Mouse (Mus musculus): ENCODE data around the gene 9430038I01Rik. TPM values are rescaled to one million over a fixed set of nuclear protein-coding genes. Genes with fewer than 3 reads are reported as not detected.

9430038I01Rik gene
- polyA plus RNA-seq (2014; fragmentation: Illumina TruSeq; extraction: RNeasy Lipid Tissue Mini Kit (QIAGEN cat#74804); ENCODE audit: low read depth, low replicate concordance), result 3.0 TPM

GRCm38 (mm10) chr7:137410337-137411197, at the start of gene 9430038I01Rik:
Gene 9430038I01Rik, minus strand, starts transcription at chr7:137410762.

DNA sequence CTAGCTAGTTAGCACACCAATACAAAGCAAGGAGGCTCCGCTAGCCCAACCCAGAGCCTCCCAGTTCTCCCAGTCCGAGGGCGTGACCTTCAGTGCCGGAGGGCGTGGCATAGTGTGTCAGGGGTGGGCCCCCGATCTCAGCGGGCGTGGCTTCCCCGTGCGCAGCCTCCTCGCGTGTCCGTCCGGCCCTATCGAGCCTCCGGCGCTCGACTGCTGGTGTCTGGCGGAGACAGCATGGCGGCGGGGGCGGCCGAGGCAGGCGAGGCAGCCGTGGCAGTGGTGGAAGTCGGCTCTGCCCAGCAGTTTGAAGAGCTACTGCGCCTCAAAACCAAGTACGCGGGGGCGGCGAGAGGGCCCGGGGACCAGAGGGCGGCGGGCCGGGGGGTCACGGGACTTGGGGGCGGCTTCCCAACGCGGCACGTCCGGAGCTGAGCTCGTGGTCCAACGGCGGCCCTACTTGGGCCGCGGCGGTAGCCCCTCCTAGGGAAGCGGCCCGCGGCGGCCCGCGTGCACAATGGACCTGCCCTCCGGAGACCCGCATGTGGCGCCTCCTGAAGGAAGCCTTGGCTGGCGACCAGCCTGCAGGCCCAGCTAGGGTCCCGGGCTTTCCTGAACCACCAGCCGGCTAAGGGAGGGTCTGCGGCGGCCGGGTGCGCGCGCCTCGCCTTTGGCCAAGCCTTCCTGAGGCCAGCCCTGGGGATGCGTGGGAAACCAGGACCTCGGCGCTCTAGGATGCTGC, 27.0 kb upstream of the 9430038I01Rik start, which contains the start of gene Glrx3:
Glrx3 (plus strand) TSS at position 175 of the 739 bp plus-strand sequence.

Other genes starting within 250 kb of the 9430038I01Rik start
- 0.49 TPM for gene Ebf3, start 96.3 kb downstream of the 9430038I01Rik start, polyA plus RNA-seq (2014; fragmentation: Illumina TruSeq; extraction: RNeasy Lipid Tissue Mini Kit (QIAGEN cat#74804); ENCODE audit: low read depth, low replicate concordance)
- 226 TPM for gene Glrx3, start 26.9 kb upstream of the 9430038I01Rik start, polyA plus RNA-seq (2014; fragmentation: Illumina TruSeq; extraction: RNeasy Lipid Tissue Mini Kit (QIAGEN cat#74804); ENCODE audit: low read depth, low replicate concordance)

Measured in kidney, adult 10 weeks (tissue).